Mouse (Mus musculus): ENCODE measurements around the gene Pard3.

- TF ChIP-seq CTCF (IDR thresholded peaks at IDR 0.05; ENCODE audit: insufficient read depth, low read depth, low read length), result no peak
- no peak for TF ChIP-seq POLR2A (IDR thresholded peaks at IDR 0.05; ENCODE audit: insufficient read depth, low read depth, low read length)
These were observed 271.5 kb downstream of the Pard3 start for GRCm38 (mm10) chr8:127335216-127335615.
